Mouse (Mus musculus) CH12.LX (cell line): ENCODE measurements at regions not wholly inside any gene's neighbourhood (a gene's known extent, or its start where the extent isn't known, plus 50 kb on each side); places are given as distances from the start of the nearest gene placed in this dataset.

Source experiments
- DNase-seq: peaks from one replicate; pipeline ENCODE4 v3.0.0-alpha.2; 2013; ENCODE audit errors: extremely low read depth
- H3K27ac ChIP-seq: 2 replicates; pipeline ENCODE4 v1.5.1; 2012; ENCODE audit warnings: low read depth, mild to moderate bottlenecking, control low read depth, moderate library complexity; ENCODE audit not compliant: insufficient read depth
- H3K27me3 ChIP-seq: replicated peaks from 2 replicates; pipeline ENCODE3; 2012; ENCODE audit warnings: inconsistent platforms
- H3K36me3 ChIP-seq, 2 experiments: replicated peaks in 1 of 2; 2 replicates each; pipeline versions ENCODE3 to v1.6.1; 2012; ENCODE audit warnings: inconsistent platforms in 1 of 2, low read length in 1 of 2, mild to moderate bottlenecking in 1 of 2, mixed read lengths in 1 of 2, moderate library complexity in 1 of 2; ENCODE audit not compliant: control insufficient read depth in 1 of 2, insufficient read depth in 1 of 2
- H3K4me1 ChIP-seq, 2 experiments: 2 replicates each; pipeline ENCODE4 v1.6.1; 2012; ENCODE audit warnings: inconsistent platforms in 1 of 2, moderate library complexity in 1 of 2; ENCODE audit not compliant: insufficient read depth in 2 of 2, control insufficient read depth in 1 of 2
- H3K4me2 ChIP-seq: 2 replicates; pipeline ENCODE4 v1.6.1; 2012; ENCODE audit warnings: low read depth, mild to moderate bottlenecking, control low read depth; ENCODE audit not compliant: poor library complexity, insufficient read depth, severe bottlenecking
- H3K4me3 ChIP-seq, 3 experiments: fragments of 150-350 bp in 1 of 3; sonication (generic) in 1 of 3; replicated peaks in 1 of 3; 2 replicates each; pipeline versions ENCODE3 to v1.5.1; 2011 to 2012; ENCODE audit warnings: low read depth in 2 of 3, low read length in 2 of 3, mild to moderate bottlenecking in 2 of 3, moderate library complexity in 2 of 3, control low read depth in 1 of 3, improper control_type of control experiment in 1 of 3, inconsistent platforms in 1 of 3, mixed read lengths in 1 of 3; ENCODE audit not compliant: poor library complexity in 1 of 3
- H3K79me2 ChIP-seq: replicated peaks from 2 replicates; pipeline ENCODE4 v1.6.1; 2012; ENCODE audit warnings: mild to moderate bottlenecking, moderate library complexity; ENCODE audit not compliant: control insufficient read depth, poor library complexity, insufficient read depth, severe bottlenecking; ENCODE audit errors: extremely low read depth
- H3K9ac ChIP-seq: 2 replicates; pipeline ENCODE4 v1.6.1; 2012; ENCODE audit warnings: low read depth, mild to moderate bottlenecking, control low read depth, moderate library complexity; ENCODE audit not compliant: insufficient read depth
- H3K9me3 ChIP-seq: replicated peaks from 2 replicates; pipeline ENCODE3; 2012; ENCODE audit warnings: low read length, inconsistent platforms, mixed read lengths
- CHD2 ChIP-seq: IDR thresholded peaks from 2 replicates; pipeline ENCODE4 v1.6.1; 2011; ENCODE audit warnings: low read length, improper control_type of control experiment
- E2F4 ChIP-seq: IDR thresholded peaks from 2 replicates; pipeline ENCODE4 v1.6.1; 2011; ENCODE audit warnings: low read depth, low read length, improper control_type of control experiment; ENCODE audit not compliant: insufficient replicate concordance
- ELF1 ChIP-seq: IDR thresholded peaks from 2 replicates; pipeline ENCODE4 v1.6.1; 2014; ENCODE audit warnings: low read depth, mild to moderate bottlenecking, inconsistent platforms, low read length, improper control_type of control experiment
- HCFC1 ChIP-seq: IDR thresholded peaks from 2 replicates; pipeline ENCODE4 v1.6.1; 2012; ENCODE audit warnings: low read depth, mild to moderate bottlenecking, inconsistent platforms, low read length, improper control_type of control experiment
- IRF4 ChIP-seq: IDR thresholded peaks from 2 replicates; pipeline ENCODE4 v1.6.1; 2014; ENCODE audit warnings: low read depth, mild to moderate bottlenecking, inconsistent platforms, low read length, improper control_type of control experiment
- KAT2A ChIP-seq: IDR thresholded peaks from 2 replicates; pipeline ENCODE4 v1.6.1; 2012; ENCODE audit warnings: low read length, improper control_type of control experiment, inconsistent platforms; ENCODE audit not compliant: insufficient replicate concordance
- MAFK ChIP-seq: IDR thresholded peaks from 2 replicates; pipeline ENCODE4 v1.6.1; 2011; ENCODE audit warnings: low read length, improper control_type of control experiment; ENCODE audit not compliant: insufficient replicate concordance
- MAZ ChIP-seq: IDR thresholded peaks from 2 replicates; pipeline ENCODE4 v1.6.1; 2012; ENCODE audit warnings: low read depth, mild to moderate bottlenecking, inconsistent platforms, low read length, improper control_type of control experiment, moderate library complexity
- MEF2A ChIP-seq: IDR thresholded peaks from 2 replicates; pipeline ENCODE4 v1.6.1; 2014; ENCODE audit warnings: low read depth, mild to moderate bottlenecking, inconsistent platforms, low read length, improper control_type of control experiment, borderline replicate concordance
- MXI1 ChIP-seq: IDR thresholded peaks from 2 replicates; pipeline ENCODE4 v1.6.1; 2011; ENCODE audit warnings: mild to moderate bottlenecking, low read depth, low read length, improper control_type of control experiment
- NRF1 ChIP-seq: IDR thresholded peaks from 2 replicates; pipeline ENCODE4 v1.6.1; 2014; ENCODE audit warnings: low read depth, mild to moderate bottlenecking, inconsistent platforms, low read length, improper control_type of control experiment, moderate library complexity
- PAX5 ChIP-seq: IDR thresholded peaks from 2 replicates; pipeline ENCODE4 v1.6.1; 2012; ENCODE audit warnings: low read length, inconsistent platforms, mixed read lengths
- POLR2A ChIP-seq: IDR thresholded peaks from 2 replicates; pipeline ENCODE4 v1.6.1; 2011; ENCODE audit warnings: low read depth, mild to moderate bottlenecking, improper control_type of control experiment, low read length
- SIN3A ChIP-seq: IDR thresholded peaks from 2 replicates; pipeline ENCODE4 v1.6.1; 2012; ENCODE audit warnings: low read length, improper control_type of control experiment, inconsistent platforms
- SMC3 ChIP-seq: IDR thresholded peaks from 2 replicates; pipeline ENCODE4 v1.6.1; 2011; ENCODE audit warnings: low read depth, low read length, improper control_type of control experiment
- TCF12 ChIP-seq: IDR thresholded peaks from 2 replicates; pipeline ENCODE4 v1.6.1; 2014; ENCODE audit warnings: low read depth, mild to moderate bottlenecking, inconsistent platforms, low read length, improper control_type of control experiment
- USF1 ChIP-seq: IDR thresholded peaks from 2 replicates; pipeline ENCODE4 v1.6.1; 2014; ENCODE audit warnings: low read depth, mild to moderate bottlenecking, inconsistent platforms, low read length, improper control_type of control experiment
- ZC3H11A ChIP-seq: IDR thresholded peaks from 2 replicates; pipeline ENCODE4 v1.6.1; 2012; ENCODE audit warnings: low read depth, mild to moderate bottlenecking, inconsistent platforms, low read length, improper control_type of control experiment
- ZKSCAN1 ChIP-seq: IDR thresholded peaks from 2 replicates; pipeline ENCODE4 v1.6.1; 2012; ENCODE audit warnings: low read depth, inconsistent platforms, low read length, improper control_type of control experiment, borderline replicate concordance
- ZNF384 ChIP-seq: IDR thresholded peaks from 2 replicates; pipeline ENCODE4 v1.6.1; 2012; ENCODE audit warnings: low read depth, low read length, improper control_type of control experiment, inconsistent platforms
- dilution Hi-C: fragments of 300-500 bp; cut with MboI; formaldehyde crosslinking; loops from 2 replicates; pipeline ENCODE4 v1.14.3; 2020; ENCODE audit warnings: low sequenced_read_pairs; ENCODE audit not compliant: extremely low pct_unique_long_range_greater_than_20kb, extremely low pct_ligation_motif_present
- in situ Hi-C: fragments of 300-500 bp; cut with MboI; formaldehyde crosslinking; loops from 3 replicates; pipeline ENCODE4 v1.14.3; 2019; ENCODE audit warnings: low sequenced_read_pairs, low pct_ligation_motif_present, low pct_unique_long_range_greater_than_20kb, mixed read lengths

DNA sequence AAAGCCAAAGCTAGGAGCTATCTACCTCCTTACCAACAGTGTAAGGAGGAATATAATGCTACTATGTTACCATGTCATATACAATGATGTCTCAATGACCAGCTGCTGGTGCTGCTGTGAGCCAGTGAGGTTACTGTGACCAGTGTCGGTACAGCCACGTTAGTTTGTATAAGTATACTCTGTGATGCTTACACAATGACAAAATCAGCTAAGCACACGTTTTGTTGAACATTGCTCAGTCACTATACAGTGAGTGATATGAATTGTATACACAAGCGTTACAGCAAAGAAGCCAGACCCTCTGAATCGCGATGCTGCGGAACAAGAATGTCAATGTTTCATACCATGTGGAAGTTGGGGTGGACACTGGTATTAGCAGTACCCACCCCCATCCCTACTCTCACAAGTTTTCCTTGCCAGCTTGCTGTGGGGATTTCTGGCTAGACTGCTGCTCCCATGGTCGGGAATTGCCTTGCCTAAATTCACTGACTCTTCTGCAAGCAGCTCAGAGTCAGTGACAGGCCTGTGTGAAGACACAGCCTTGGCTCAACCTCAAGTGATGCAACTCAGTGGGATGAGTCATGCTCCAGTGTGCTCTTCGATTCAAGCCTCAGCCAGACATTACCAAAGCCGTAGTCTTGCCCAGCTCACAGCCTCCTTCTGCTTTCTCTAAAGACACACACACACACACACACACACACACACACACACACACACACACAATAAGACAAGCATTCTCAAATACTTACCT, 96.5 kb upstream of the Plcb4 start:
- DNase-seq = no peak
- in situ Hi-C loops (no loop called here), dilution Hi-C loops (no loop called here)
- Histone ChIP-seq H3K4me2 (no peak overlapping the region), H3K27ac (no peak overlapping the region), H3K27me3 (no peaks in the 10 kb centered on the region)
- TF ChIP-seq SIN3A = no peak
- TF ChIP-seq CHD2 = no peak
- TF ChIP-seq, all 38 proteins: peak for 0
- H3K79me2 ChIP-seq = no peaks in the 10 kb centered on the region
- H3K36me3 ChIP-seq = no peaks in the 10 kb centered on the region
- H3K9me3 ChIP-seq = peaks cover 82% of the 10 kb centered on the region
- no peak overlapping the region for H3K4me3 ChIP-seq
- H3K4me1 ChIP-seq = no peaks in the 10 kb centered on the region
- no peak overlapping the region for H3K9ac ChIP-seq

DNA sequence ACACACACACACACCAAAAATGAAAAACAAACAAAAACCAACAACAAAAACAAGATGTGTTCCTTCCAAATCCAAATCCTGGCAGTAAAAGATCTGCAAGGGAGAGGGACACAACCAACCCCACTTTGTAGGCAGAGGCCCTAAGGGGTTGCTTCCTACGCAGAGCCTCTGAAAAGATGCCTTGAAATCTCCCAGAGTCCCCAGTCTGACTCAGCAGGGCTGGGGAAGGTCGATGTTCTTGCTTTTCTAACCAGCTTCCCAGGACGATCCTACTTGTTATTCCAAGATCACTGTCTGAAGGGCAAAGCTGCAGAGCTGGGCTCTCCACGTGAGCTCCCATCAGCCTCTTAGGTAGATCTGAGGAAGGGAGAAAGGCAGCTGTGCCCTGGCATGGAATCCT, 94.6 kb upstream of the Plcb4 start:
- TF ChIP-seq SMC3 (no peak), PAX5 (no peak), ZNF384 (no peak), HCFC1 (no peak), MEF2A (no peak), ZC3H11A (no peak), ZKSCAN1 (no peak), E2F4 (no peak), POLR2A (no peak), IRF4 (no peak), MAZ (no peak), TCF12 (no peak), ELF1 (no peak), USF1 (no peak), KAT2A (no peak), MAFK (no peak), SIN3A (no peak), MXI1 (no peak), NRF1 (no peak)
- TF ChIP-seq, all 38 proteins: peak for 0
- no peak overlapping the region for H3K27ac ChIP-seq
- H3K9ac ChIP-seq = no peak overlapping the region
- H3K4me3 ChIP-seq = no peak overlapping the region
- no peaks in the 10 kb centered on the region for H3K36me3 ChIP-seq
- DNase-seq = no peak
- no peaks in the 10 kb centered on the region for H3K27me3 ChIP-seq
- H3K79me2 ChIP-seq = no peaks in the 10 kb centered on the region
- no peaks in the 10 kb centered on the region for H3K4me1 ChIP-seq
- dilution Hi-C loops (no loop called here), in situ Hi-C loops (no loop called here)
- no peak overlapping the region for H3K4me2 ChIP-seq
- peaks cover 81% of the 10 kb centered on the region for H3K9me3 ChIP-seq
